Mouse (Mus musculus): Measurements from ENCODE around the gene Ankrd28. TPM values are rescaled to one million over a fixed set of nuclear protein-coding genes. Genes with fewer than 3 reads are reported as not detected.

Ankrd28 gene
- polyA plus RNA-seq, 1 experiment from 2014 or later: 12.1 TPM

DNA sequence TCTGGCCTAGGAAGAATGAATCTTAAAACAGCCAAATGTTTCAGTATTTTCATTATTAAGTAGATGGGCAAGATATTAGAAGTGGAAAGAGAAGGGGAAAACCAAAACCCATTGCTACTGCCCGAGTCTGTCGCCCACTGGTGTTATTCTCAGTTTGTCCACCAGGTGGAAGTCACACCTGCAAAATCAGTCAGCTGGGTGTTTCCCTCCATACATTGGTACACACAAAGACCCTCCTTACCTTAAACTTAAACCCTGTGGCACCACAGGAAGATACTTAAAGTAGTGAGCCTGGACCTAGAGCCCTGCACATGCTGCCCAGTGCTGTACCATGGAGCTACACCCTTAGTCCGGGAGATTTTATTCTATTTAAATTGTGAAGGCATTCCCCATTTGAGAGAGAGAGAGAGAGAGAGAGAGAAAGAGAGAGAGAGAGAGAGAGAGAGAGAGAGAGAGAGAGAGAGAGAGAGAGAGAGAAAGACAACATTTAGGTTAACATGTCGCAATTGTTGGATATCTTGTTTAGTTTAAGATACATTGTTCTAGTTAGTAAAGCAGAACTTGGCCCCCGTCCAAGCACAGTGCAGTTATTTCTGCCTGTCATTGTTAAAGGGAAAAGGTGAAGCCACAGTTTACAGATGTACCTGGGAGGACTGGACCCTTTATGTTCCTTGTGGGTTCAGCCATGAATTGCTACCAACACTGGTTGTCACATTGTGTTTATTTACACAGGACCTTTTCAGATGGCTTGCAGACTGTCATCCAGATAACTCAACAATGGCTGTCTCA, 173.4 kb downstream of the Ankrd28 start:
- ATAC-seq (ENCODE audit: insufficient number of reproducible peaks, insufficient read depth, low FRiP score, low read depth): no peak
- Histone ChIP-seq H3K9ac (replicated peaks; ENCODE audit: low read depth, low read length) (no peak overlapping the region), H3K4me3 (ENCODE audit: low read depth, low read length) (no peak overlapping the region), H3K27ac (ENCODE audit: low read length) (no peak overlapping the region), H3K27me3 (ENCODE audit: control insufficient read depth, insufficient read depth, low read length) (no peaks in the 10 kb centered on the region), H3K4me1 (ENCODE audit: control insufficient read depth, insufficient read depth, low read length) (peaks cover 22% of the 10 kb centered on the region), H3K4me2 (replicated peaks; ENCODE audit: low read depth, low read length) (no peak overlapping the region), H3K36me3 (ENCODE audit: control insufficient read depth, insufficient read depth, low read length) (no peaks in the 10 kb centered on the region), H3K9me3 (ENCODE audit: control insufficient read depth, low read depth, low read length) (no peaks in the 10 kb centered on the region)
- 24% methylated on average over 5 of the region's 5 CpGs for WGBS

DNA sequence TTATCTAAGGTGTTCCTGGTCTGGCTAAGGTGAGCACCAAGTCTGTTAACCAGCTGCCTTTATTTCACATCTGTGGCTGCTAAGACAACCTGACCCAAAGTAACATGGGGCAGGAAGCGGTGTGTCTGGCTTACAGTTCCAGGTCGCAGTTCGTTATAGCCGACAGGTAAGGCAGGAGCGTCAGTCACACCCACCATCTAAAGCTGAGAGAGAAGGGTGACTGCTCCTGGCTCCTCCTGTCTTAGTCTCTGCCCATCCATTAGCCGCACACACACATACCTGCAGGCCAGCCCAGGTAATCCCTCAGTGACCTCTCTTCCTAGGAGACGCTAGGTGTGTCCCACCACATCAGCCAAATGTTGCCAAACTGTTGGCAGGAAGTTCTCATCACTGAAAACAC, 174.1 kb downstream of the Ankrd28 start:
- no peak overlapping the region for H3K4me2 ChIP-seq (replicated peaks; ENCODE audit: low read depth, low read length)
- no peaks in the 10 kb centered on the region for H3K36me3 ChIP-seq (ENCODE audit: control insufficient read depth, insufficient read depth, low read length)
- no peak overlapping the region for H3K9ac ChIP-seq (replicated peaks; ENCODE audit: low read depth, low read length)
- no peaks in the 10 kb centered on the region for H3K27me3 ChIP-seq (ENCODE audit: control insufficient read depth, insufficient read depth, low read length)
- no peak overlapping the region for H3K27ac ChIP-seq (ENCODE audit: low read length)
- no peak for ATAC-seq (ENCODE audit: insufficient number of reproducible peaks, insufficient read depth, low FRiP score, low read depth)
- H3K9me3 ChIP-seq (ENCODE audit: control insufficient read depth, low read depth, low read length): no peaks in the 10 kb centered on the region
- no peak overlapping the region for H3K4me3 ChIP-seq (ENCODE audit: low read depth, low read length)
- 65% methylated on average over 7 of the region's 7 CpGs for WGBS
- H3K4me1 ChIP-seq (ENCODE audit: control insufficient read depth, insufficient read depth, low read length): peaks cover 19% of the 10 kb centered on the region

DNA sequence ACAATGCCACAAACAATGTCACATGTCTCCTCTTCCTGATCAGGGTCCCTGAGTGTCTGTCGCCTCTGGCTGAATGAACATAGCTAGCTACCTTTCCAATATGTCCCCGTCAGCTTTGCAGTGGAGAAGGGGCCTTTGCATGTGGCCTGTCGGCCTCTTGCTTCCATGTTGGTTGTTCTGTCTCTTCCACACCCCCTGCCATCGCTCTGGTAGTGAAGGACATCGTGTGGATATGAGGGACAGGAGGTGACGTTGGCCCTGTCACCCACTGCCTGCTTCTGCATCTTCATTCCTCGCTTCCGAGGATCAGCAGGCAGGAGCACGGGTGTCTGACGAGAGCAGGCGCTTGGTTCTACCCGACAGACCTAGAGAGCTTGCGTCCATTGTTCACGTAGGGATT, 175.0 kb downstream of the Ankrd28 start:
- Histone ChIP-seq H3K36me3 (ENCODE audit: control insufficient read depth, insufficient read depth, low read length) (no peaks in the 10 kb centered on the region), H3K9me3 (ENCODE audit: control insufficient read depth, low read depth, low read length) (no peaks in the 10 kb centered on the region), H3K9ac (replicated peaks; ENCODE audit: low read depth, low read length) (no peak overlapping the region), H3K27me3 (ENCODE audit: control insufficient read depth, insufficient read depth, low read length) (no peaks in the 10 kb centered on the region), H3K4me3 (ENCODE audit: low read depth, low read length) (no peak overlapping the region), H3K27ac (ENCODE audit: low read length) (no peak overlapping the region), H3K4me1 (ENCODE audit: control insufficient read depth, insufficient read depth, low read length) (peaks cover 13% of the 10 kb centered on the region), H3K4me2 (replicated peaks; ENCODE audit: low read depth, low read length) (no peak overlapping the region)
- no peak for ATAC-seq (ENCODE audit: insufficient number of reproducible peaks, insufficient read depth, low FRiP score, low read depth)
- 86% methylated on average over 14 of the region's 14 CpGs for WGBS

DNA sequence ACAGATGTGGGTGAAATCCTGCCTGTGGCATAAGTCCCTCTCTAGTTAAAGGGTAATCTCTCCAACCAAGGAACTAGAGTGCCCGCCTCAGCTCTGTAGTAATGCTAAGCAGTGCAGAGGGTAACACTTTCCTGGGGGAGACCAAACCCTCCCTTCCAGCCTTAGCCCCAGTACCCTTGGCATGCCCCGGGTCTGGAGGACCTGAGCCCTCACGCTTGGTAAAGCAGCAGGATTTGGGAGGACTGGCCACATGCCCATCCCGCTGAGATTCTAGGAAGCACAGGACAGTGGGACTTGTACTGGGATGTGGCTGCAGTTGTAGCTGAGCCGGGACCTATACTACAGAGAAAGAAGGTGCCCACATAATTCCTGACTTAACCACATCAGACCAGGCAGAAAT, 175.6 kb downstream of the Ankrd28 start:
- Histone ChIP-seq H3K4me1 (ENCODE audit: control insufficient read depth, insufficient read depth, low read length) (peaks cover 8% of the 10 kb centered on the region; the same call in 1 of the 2 replicates), H3K36me3 (ENCODE audit: control insufficient read depth, insufficient read depth, low read length) (no peaks in the 10 kb centered on the region), H3K9ac (replicated peaks; ENCODE audit: low read depth, low read length) (no peak overlapping the region), H3K4me2 (replicated peaks; ENCODE audit: low read depth, low read length) (no peak overlapping the region), H3K4me3 (ENCODE audit: low read depth, low read length) (no peak overlapping the region), H3K27ac (ENCODE audit: low read length) (no peak overlapping the region), H3K9me3 (ENCODE audit: control insufficient read depth, low read depth, low read length) (no peaks in the 10 kb centered on the region), H3K27me3 (ENCODE audit: control insufficient read depth, insufficient read depth, low read length) (no peaks in the 10 kb centered on the region)
- ATAC-seq (ENCODE audit: insufficient number of reproducible peaks, insufficient read depth, low FRiP score, low read depth): no peak
- 93% methylated on average over 5 of the region's 5 CpGs for WGBS

DNA sequence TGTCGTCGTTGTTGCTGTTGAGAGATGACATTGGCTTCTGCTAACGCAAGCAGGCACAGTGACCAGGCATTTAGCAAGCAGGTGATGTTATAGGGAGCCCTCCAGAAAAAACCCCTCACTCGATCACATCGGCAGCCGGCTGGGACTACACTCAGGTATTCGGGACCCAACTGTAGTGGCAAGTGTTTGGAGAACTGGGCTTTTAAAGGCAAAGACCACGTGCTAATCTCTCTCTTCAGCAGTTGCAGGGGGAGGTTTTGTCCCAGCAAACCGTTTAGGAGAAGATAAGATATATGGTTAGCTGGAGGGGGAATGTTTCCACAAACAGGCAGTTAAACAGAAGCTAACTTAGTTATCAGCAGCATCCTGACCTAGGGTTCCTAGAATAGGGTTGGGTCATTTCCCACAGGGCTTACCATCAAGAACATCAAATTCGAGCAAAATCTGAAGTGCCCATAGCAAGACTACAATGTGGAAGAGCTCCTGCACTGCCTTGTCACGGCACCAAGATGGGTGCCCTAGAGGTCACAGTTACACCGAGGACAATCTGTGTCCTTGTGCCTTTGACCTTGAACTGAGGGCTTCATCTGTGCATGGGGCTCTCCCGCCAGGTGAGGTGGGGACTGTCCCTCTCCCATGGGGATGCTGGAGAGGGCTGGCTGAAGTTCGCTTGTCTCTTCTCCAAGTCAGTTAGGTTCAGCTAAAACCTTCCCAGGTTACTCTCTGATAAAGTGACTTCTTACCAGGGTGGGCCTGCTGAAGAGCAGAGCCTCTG, 177.2 kb downstream of the Ankrd28 start:
- H3K4me3 ChIP-seq (ENCODE audit: low read depth, low read length): no peak overlapping the region
- H3K9me3 ChIP-seq (ENCODE audit: control insufficient read depth, low read depth, low read length): no peaks in the 10 kb centered on the region
- no peak for ATAC-seq (ENCODE audit: insufficient number of reproducible peaks, insufficient read depth, low FRiP score, low read depth)
- H3K27ac ChIP-seq (ENCODE audit: low read length): no peak overlapping the region
- no peaks in the 10 kb centered on the region for H3K27me3 ChIP-seq (ENCODE audit: control insufficient read depth, insufficient read depth, low read length)
- no peaks in the 10 kb centered on the region for H3K36me3 ChIP-seq (ENCODE audit: control insufficient read depth, insufficient read depth, low read length)
- peaks cover 4% of the 10 kb centered on the region; the same call in 1 of the 2 replicates for H3K4me1 ChIP-seq (ENCODE audit: control insufficient read depth, insufficient read depth, low read length)
- no peak overlapping the region for H3K9ac ChIP-seq (replicated peaks; ENCODE audit: low read depth, low read length)
- H3K4me2 ChIP-seq (replicated peaks; ENCODE audit: low read depth, low read length): no peak overlapping the region
- 75% methylated on average over 14 of the region's 14 CpGs for WGBS

DNA sequence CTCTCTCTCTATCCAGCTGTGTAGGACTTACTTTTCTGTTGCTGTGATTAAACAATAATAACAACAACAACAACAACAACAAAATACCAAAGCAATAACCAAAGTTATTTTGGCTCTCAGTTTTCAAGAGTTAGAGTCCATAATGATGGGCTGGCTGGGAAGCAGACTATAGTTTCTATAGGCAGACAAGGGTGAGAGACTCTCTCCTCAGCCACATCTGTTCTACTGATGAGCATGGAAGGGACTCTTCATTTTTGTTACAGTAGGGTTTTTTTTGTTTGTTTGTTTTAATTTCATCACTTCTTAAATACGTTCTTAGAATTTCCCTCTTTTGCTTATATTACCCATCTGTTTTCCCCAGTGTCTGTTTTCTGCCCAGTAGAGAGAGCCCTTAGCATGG, 177.8 kb downstream of the Ankrd28 start:
- H3K4me3 ChIP-seq (ENCODE audit: low read depth, low read length): no peak overlapping the region
- ATAC-seq (ENCODE audit: insufficient number of reproducible peaks, insufficient read depth, low FRiP score, low read depth): no peak
- H3K4me1 ChIP-seq (ENCODE audit: control insufficient read depth, insufficient read depth, low read length): peaks cover 4% of the 10 kb centered on the region; the same call in 1 of the 2 replicates
- H3K27me3 ChIP-seq (ENCODE audit: control insufficient read depth, insufficient read depth, low read length): no peaks in the 10 kb centered on the region
- H3K4me2 ChIP-seq (replicated peaks; ENCODE audit: low read depth, low read length): no peak overlapping the region
- no peaks in the 10 kb centered on the region for H3K36me3 ChIP-seq (ENCODE audit: control insufficient read depth, insufficient read depth, low read length)
- H3K9ac ChIP-seq (replicated peaks; ENCODE audit: low read depth, low read length): no peak overlapping the region
- H3K9me3 ChIP-seq (ENCODE audit: control insufficient read depth, low read depth, low read length): no peaks in the 10 kb centered on the region
- no peak overlapping the region for H3K27ac ChIP-seq (ENCODE audit: low read length)
- WGBS: 62% methylated on average over 1 of the region's 1 CpGs

DNA sequence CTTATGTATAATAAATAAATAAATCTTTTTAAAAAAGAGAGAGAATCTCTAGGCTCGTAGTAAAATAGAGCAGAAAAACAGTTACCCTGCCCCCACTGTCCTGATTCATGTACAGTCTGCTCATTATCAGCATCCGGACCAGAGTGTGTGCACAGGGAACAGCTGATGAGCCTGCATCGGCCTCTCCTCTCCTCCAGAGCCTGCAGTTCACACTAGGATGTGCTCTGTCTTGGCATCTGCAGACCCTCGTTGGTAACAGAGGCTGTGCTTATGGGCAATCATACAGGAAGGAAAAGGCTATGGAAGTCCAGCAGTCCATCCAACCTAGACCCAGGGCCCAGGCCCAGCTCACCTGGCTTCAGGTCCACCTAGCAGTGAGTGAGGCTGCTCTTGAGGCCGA, 178.3 kb downstream of the Ankrd28 start:
- ATAC-seq (ENCODE audit: insufficient number of reproducible peaks, insufficient read depth, low FRiP score, low read depth): no peak
- no peak overlapping the region for H3K27ac ChIP-seq (ENCODE audit: low read length)
- no peaks in the 10 kb centered on the region for H3K9me3 ChIP-seq (ENCODE audit: control insufficient read depth, low read depth, low read length)
- H3K27me3 ChIP-seq (ENCODE audit: control insufficient read depth, insufficient read depth, low read length): no peaks in the 10 kb centered on the region
- H3K4me3 ChIP-seq (ENCODE audit: low read depth, low read length): no peak overlapping the region
- H3K4me1 ChIP-seq (ENCODE audit: control insufficient read depth, insufficient read depth, low read length): 0 out of 2 replicates have a peak, but pooled peaks cover under 1% of the 10 kb centered on the region
- no peaks in the 10 kb centered on the region for H3K36me3 ChIP-seq (ENCODE audit: control insufficient read depth, insufficient read depth, low read length)
- WGBS: 49% methylated on average over 5 of the region's 5 CpGs
- H3K9ac ChIP-seq (replicated peaks; ENCODE audit: low read depth, low read length): no peak overlapping the region
- no peak overlapping the region for H3K4me2 ChIP-seq (replicated peaks; ENCODE audit: low read depth, low read length)

DNA sequence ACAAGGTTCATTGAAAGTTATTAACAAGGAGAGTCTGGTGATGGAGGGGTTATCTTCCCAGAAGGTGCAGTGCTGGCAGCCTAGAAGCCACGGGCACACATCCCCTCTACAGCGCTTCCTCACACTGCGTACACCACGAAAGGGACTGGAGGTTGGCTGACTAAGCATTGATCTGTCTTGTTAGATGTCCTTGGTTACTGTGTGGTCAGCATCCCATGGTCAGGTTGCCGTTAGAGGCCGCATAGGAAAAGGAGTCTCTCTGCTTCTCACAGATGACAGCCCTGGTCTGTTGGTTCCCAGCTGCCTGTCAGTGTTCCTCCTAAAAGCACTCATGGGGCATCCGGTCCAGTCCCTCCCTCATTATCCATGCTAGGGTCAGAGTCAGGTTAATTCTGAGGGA, 179.2 kb downstream of the Ankrd28 start:
- Histone ChIP-seq H3K4me1 (ENCODE audit: control insufficient read depth, insufficient read depth, low read length) (no peaks in the 10 kb centered on the region), H3K4me2 (replicated peaks; ENCODE audit: low read depth, low read length) (no peak overlapping the region), H3K36me3 (ENCODE audit: control insufficient read depth, insufficient read depth, low read length) (no peaks in the 10 kb centered on the region), H3K27ac (ENCODE audit: low read length) (no peak overlapping the region), H3K4me3 (ENCODE audit: low read depth, low read length) (no peak overlapping the region), H3K9me3 (ENCODE audit: control insufficient read depth, low read depth, low read length) (no peaks in the 10 kb centered on the region), H3K9ac (replicated peaks; ENCODE audit: low read depth, low read length) (0 out of 2 replicates have a peak overlapping the region, but pooled peaks have one; percentile 10), H3K27me3 (ENCODE audit: control insufficient read depth, insufficient read depth, low read length) (no peaks in the 10 kb centered on the region)
- no peak for ATAC-seq (ENCODE audit: insufficient number of reproducible peaks, insufficient read depth, low FRiP score, low read depth)
- WGBS: 60% methylated on average over 7 of the region's 7 CpGs

Data from stomach, embryonic 14.5 days (tissue).